Mouse (Mus musculus): ENCODE measurements around the gene Klhl5. TPM values are rescaled to one million over a fixed set of nuclear protein-coding genes. Genes with fewer than 3 reads are reported as not detected.
A peak's percentile ranks its signal among the peaks of the same experiment; 100 is the strongest.
"Not testable (repeated sequence)": the region's sequence is repeated elsewhere in the genome, so short reads cannot be mapped to it uniquely, and the experiment has no call there.

The Klhl5 gene
- total RNA-seq, 4 experiments from 2014 or later, result 50.1 to 53.7 (median 52.7) TPM

DNA sequence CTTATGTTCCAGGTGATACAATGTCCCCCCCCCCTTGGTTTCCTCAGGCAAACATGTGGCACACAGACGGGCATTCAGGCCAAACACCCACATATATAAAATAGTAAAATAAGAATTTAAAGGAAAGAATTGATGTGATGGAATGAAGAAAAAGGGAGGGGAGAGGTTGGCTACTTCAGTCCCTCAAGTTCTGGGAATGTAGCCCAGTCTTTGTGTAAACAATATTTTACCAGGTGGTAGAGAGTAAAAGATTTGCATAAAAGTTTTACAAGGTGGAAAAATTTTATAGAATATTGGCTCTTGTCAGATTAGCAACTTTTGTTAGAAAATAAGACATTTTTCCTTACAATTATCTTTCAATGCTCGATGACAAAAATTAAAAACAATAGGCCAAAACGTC lies 10.5 kb upstream of the Klhl5 start:
- DNase-seq (ENCODE audit: low spot score in 2 of 2), result no peak

- DNase-seq (ENCODE audit: low spot score in 2 of 2), result no peak
These were observed 9.9 kb upstream of the Klhl5 start for GRCm38 (mm10) chr5:65097457-65097856.

- DNase-seq (ENCODE audit: low spot score in 2 of 2), result no peak
These were observed 7.3 kb upstream of the Klhl5 start for GRCm38 (mm10) chr5:65100002-65100401.

- no peak for DNase-seq (ENCODE audit: low spot score in 2 of 2)
These were observed 6.1 kb upstream of the Klhl5 start for GRCm38 (mm10) chr5:65101209-65101608.

GRCm38 (mm10) chr5:65101621-65102020 lies 5.7 kb upstream of the Klhl5 start:
- DNase-seq (ENCODE audit: low spot score in 2 of 2), result no peak

DNA sequence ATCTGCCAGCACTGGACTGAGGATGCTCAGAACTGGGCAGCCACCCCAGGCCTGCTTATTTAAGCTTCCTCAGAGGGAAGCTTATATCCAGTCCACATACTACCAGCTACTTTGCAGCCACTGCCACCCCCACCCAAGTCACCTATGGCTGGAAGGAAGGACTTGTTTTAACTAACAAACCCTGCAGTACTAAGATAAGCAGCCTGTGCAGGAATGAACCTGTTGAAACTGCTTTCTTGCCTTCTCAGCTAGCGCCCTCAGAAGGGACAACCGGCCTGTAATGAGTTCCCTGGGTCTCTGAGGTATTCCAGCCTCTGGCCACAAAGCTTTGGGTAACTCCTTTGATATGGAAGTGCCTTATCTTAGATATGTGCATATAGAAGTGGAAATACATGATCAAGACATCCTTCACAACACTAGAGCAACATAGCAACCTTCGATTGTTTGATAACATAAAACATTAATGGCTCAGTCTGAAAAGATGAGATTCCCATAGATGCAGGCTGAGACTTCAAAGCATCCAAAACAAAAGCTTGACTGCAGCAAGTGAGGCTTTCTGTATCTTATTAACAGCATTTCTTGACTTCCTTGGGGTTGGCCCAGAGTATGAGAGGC lies 5.2 kb upstream of the Klhl5 start:
- no peak for DNase-seq (ENCODE audit: low spot score in 2 of 2)

- DNase-seq (ENCODE audit: low spot score in 2 of 2), result no peak
These were observed 4.7 kb upstream of the Klhl5 start for GRCm38 (mm10) chr5:65102641-65103042.

GRCm38 (mm10) chr5:65107773-65108432 lies 564 bp downstream of the Klhl5 start:
- DNase-seq (ENCODE audit: low spot score in 2 of 2), result no peak

DNA sequence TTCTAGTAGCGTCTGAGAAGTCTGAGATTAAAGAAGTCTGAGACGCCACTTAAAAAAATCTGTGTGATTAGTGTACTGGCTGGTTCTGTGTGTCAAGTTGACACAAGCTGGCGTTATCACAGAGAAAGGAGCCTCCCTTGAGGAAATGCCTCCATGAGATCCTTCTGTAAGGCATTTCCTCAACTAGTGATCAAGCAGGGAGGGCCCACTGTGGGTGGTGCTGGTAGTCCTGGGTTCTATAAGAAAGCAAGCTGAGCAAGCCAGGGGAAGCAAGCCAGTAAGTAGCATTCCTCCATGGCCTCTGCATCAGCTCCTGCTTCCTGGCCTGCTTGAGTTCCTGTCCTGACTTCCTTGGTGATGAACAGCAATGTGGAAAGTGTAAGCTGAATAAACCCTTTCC lies 4.9 kb downstream of the Klhl5 start:
- DNase-seq (ENCODE audit: low spot score in 2 of 2), result not testable (repeated sequence)

DNA sequence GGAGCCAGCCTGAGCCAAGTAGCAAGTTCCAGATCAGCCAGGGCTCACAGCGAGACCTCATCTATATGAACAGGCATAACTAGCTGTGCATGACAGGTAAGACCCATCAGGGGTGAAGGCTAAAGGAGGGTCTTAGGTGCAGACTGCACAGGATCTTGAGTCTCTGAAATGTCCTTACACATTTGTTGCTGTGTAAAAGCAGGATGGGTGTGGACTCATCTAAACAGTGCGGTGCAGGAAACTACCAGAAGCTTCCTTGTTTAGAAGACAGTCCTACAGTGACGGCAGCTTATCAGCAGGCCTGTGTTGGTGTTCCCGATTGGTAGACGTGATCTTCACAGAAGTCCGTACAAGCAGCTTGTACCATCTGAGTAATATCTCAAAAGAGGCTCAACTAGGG lies 6.0 kb downstream of the Klhl5 start:
- DNase-seq (ENCODE audit: low spot score in 2 of 2), result no peak

DNA sequence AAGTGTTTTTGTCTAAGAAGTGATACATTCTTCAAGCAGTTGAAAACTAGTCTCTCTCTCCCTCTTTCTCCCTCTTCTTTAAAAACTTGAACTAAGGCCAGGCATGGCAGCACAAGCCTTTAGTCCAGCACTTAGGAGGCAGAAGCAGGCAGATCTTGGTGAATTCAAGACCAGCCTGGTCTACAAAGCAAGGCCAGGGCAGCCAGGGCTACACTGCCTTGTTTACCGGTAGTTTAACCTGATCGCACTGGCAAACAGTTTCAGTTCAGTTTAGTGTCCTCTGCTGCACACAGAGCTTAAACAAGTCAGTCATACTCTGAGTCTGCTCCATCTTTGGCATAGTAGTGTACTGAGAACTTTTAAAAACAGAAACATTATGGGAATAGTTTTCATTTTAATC lies 9.4 kb downstream of the Klhl5 start:
- DNase-seq (ENCODE audit: low spot score in 2 of 2), result no peak

DNA sequence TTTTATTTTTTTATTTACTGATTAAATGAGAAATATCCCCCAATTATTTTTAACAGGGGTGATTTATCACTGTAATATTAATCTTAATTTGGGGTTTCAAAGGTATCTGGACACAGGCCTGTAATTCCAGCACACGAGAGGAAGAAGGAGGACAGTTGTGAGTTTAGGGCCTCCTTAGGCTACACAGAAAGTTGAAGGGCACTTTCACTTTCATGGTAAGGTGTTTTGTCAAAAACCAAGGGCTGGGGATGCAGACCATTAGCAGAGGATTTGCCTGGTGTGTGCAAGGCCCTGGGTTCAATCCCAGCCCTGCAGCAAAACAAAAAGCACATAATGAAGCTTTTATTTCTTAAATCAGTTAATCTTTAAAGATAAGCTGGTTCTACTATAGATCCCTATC lies 12.2 kb downstream of the Klhl5 start:
- no peak for DNase-seq (ENCODE audit: low spot score in 2 of 2)

DNA sequence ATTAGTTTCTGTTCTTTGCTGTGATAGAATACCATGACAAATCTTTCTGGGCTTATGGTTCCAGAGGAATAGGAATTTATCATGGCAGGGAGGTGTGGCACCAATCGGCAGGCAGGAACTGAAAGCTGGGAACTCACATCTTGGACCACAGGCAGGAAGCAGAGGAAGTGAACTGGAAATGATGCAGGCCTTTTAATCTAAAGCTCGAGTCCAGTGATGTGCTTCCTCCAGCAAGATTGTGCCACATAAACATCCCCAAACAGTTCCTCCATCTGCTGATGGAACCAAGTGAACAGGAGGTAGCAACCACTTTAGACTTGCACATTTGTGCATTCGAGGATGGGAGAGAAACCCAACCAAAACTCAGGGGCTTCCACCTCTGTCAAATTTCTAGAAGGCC lies 12.6 kb downstream of the Klhl5 start:
- no peak for DNase-seq (ENCODE audit: low spot score in 2 of 2)

DNA sequence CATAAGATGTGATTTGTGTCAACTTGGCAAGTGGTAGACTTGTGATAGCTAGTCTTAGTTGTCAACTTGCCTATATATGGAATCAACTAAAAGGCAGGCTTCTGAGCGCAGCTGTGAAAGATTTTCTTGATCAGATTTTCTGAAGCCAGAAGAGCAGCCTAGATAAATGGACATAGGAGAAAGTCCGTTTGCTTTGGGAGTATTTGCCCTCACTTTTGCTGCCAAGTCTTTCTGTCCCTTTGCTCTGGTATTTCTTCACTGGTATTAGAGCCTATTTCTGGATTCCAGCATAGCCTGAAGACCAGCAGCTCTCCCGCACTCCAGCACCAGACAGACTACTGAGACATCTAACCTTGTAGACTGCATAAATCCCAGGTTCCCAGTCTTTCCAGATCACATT lies 15.3 kb downstream of the Klhl5 start:
- no peak for DNase-seq (ENCODE audit: low spot score in 2 of 2)

- DNase-seq (ENCODE audit: low spot score in 2 of 2), result no peak
These were observed 18.8 kb downstream of the Klhl5 start for GRCm38 (mm10) chr5:65126137-65126536.

DNA sequence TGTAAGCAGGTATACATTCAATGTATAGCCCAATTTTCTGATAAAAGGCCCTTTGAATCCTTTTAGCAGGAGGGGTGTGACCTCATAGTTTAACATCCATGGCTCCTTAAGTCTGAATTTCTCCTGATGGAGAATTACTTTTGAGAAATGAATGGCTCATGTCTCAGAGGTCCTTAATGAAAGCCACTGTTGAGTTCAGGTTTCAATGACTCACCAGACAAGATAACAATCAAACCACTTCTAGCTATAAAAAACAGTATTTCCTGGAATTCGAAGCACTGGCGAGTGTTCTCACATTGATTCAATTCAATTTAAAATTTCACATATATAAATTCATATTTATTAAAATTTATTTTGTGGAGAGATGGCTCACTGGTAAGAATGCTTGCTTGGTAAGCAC lies 21.1 kb downstream of the Klhl5 start:
- no peak for DNase-seq (ENCODE audit: low spot score in 2 of 2)

DNA sequence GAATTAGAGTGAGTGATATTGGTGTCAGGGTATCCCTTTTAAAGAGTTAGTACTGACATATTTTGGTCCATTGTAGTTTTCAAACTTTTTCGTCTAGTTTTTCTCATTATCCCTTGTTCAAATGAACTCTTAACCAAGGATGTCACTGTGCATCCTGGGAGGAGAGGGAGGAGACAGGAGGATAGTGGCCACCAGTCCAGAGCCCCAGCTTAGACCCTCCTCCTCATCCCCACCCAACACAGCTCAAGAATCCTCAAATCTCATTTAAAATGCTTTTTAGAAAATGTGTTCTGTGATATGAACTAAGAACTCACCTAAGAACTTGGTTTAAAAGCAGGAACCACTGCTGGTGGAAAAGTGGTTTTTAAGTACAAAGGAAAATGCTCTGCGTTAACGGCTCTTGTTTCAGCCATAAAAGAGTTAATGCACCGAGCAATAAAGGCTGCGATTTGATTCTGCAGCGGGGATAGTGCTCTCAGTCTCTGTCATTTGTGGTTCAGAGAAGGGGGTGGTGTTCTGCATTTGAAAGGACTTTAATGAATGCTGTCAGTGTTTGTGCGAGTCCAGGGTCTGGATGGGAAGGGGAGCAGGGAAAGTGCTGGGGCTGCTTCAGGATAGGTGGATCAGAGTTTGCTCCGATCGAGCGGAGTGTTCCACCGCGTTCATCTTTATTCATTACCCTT lies 23.3 kb downstream of the Klhl5 start:
- DNase-seq (ENCODE audit: low spot score in 2 of 2), result peak in 1 of 2 experiments; percentile 33

- DNase-seq (ENCODE audit: low spot score in 2 of 2), result peak in 1 of 2 experiments; percentile 28
These were observed 24.0 kb downstream of the Klhl5 start for GRCm38 (mm10) chr5:65131211-65131879.

DNA sequence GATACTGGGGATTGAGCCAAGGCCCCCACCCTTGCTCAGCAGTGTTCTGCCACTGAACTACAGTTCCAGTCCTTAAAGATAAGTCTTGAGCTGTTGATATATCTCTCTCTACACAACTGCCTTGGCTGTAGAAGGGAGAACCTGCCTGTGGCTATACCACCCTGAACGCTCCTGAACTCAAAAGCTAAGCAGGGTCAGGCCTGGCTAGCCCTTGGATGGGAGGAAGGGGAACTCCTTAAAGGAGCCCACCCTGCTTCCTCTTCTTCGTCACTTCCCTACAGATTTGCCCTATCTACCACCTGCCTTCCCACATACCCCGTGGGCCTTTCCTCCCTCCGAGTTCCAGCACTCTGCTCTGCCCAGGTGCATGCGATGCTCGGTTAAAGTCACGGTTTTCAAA lies 28.8 kb downstream of the Klhl5 start:
- no peak for DNase-seq (ENCODE audit: low spot score in 2 of 2)

DNA sequence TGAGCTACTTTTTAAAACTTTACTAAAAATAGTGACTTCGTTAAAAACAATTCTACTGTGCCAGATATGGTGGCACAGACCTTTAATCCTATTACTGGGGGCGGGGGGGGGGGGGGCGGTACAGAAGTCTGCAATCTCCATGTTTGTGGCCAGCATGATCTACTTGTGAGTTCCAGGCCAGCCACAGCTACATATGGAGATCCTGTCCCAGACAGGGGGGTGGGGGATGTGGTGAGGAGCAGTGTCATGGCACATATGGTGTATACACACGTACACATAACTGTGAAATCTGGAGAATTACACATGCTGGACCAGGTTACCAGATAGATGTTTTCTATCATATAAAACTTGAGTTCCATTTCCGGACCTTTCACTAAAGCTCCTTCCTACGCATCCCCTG lies 29.7 kb downstream of the Klhl5 start:
- DNase-seq (ENCODE audit: low spot score in 2 of 2), result no peak

- DNase-seq (ENCODE audit: low spot score in 2 of 2), result no peak
These were observed 33.9 kb downstream of the Klhl5 start for GRCm38 (mm10) chr5:65141242-65141641.

DNA sequence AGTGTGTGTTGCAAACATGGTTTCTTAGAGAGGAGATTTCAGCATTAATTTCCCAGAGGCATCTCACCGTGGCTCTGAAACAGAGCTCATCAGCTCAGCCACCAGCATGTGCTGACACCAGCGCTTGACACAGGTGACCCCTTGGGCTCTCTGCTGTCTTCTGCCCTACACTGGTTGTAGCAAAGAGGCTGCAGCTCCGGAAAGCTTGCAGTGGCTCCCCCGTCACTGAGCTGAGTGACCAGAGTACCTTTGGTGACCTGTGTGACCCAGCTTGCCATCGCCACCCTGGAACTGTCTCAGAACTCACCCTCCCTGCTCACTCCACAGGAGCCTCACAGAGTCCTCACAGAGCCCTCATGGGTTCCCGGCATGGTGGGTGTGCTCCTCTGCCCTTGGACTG lies 34.9 kb downstream of the Klhl5 start:
- DNase-seq (ENCODE audit: low spot score in 2 of 2), result no peak
